Mouse (Mus musculus) adrenal gland, adult 2 months (tissue): ENCODE measurements around the gene Nr5a2. TPM values are rescaled to one million over a fixed set of nuclear protein-coding genes. Genes with fewer than 3 reads are reported as not detected.

Experiments used
- DNase-seq: peaks from one replicate; pipeline ENCODE4 v3.0.0; 2021
- long read RNA-seq: library from polyadenylated mRNA; stranded (forward); transcript quantifications from one replicate; pipeline ENCODE4 v2.0.0, GENCODE M21; 2021
- polyA plus RNA-seq: library from polyadenylated mRNA; depleted of rRNA; stranded (reverse); fragments of >200 nt; gene quantifications from 2 replicates; pipeline ENCODE4 v1.2.3, GENCODE M21; 2012; rRNA removed
- total RNA-seq, 2 experiments: library from RNA; stranded (reverse); gene quantifications; 2 replicates each; pipeline ENCODE4 v1.2.3; 2021

The Nr5a2 gene
- total RNA-seq: 1 to 10 TPM; 1.3 to 1.7 TPM
- 0.69 and 1.2 TPM in 2 replicates for polyA plus RNA-seq
- long read RNA-seq: 0 reads

- DNase-seq: no peak
These were observed at the start of gene Nr5a2 for GRCm38 (mm10) chr1:136960428-136961012. Gene Nr5a2 (minus strand): TSS chr1:136960448.

DNA sequence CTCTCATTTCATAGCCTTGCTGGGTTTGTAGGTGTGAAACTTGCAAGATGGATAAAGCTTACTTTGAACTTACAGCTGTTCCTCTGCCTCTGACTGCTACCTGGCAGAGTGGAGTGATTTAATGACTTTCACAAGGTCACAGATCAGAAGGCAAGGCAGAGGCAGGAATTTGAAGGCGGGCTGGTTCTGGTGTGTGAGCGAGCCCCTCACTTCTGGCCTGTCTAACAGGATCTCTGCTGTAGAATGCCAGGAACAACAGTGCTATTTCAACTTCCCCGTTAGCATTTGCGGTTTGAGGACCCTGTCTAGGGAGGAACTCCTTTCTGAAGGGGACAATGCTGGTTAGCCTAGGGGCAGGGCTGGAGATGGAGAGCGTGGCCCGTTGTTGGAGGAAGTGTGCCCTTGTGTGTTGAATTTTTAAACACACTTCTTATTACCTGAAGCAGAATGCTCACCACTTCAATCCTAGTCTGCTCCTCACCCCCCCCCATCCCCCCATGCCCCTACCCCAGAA is 48.5 kb upstream of the Nr5a2 start:
- no peak for DNase-seq

DNA sequence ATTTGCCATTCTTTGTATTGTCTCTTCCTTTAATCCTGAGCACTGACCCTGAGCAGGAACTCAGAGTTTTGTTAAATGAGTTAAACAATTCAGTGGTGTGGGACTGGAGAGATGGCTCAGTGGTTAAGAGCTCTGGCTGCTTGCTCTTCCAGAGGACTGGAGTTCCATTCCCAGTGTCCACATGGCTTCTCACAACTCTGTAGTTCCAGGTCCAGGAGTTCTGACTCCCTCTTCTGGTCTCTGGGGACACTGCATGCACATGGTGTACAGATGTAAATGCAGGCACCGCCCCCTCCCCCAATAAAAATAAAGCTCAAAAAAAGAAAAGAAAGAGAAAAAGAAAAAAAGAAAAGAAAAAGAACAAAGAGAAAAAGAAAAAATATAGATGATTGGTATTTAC is 43.6 kb upstream of the Nr5a2 start:
- DNase-seq: no peak

- no peak for DNase-seq
These were observed 42.9 kb upstream of the Nr5a2 start for GRCm38 (mm10) chr1:137003144-137003543.

GRCm38 (mm10) chr1:136991762-136992352 is 31.6 kb upstream of the Nr5a2 start:
- DNase-seq: no peak

- DNase-seq: no peak
These were observed 20.1 kb upstream of the Nr5a2 start for GRCm38 (mm10) chr1:136980253-136980893.

DNA sequence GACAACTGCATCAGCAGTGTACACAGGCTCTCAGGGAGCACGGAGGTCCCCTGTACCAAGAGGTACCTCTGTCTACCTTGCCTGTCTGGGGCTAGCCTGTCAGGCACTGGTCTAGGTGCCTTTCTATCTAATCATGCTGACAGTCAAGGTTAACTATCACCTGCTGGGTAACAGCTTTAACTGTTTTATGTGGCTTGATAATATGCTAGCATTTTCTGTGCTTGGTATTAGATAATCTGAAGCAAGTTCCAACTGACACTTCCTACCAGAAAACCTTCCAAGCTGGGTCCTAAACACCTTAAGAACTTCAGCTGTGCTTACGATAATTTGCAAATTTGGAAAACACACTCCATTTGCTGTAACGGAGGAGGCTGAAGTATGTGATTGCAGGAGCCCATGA is 17.6 kb upstream of the Nr5a2 start:
- no peak for DNase-seq

- no peak for DNase-seq
These were observed 13.8 kb upstream of the Nr5a2 start for GRCm38 (mm10) chr1:136974040-136974439.

DNA sequence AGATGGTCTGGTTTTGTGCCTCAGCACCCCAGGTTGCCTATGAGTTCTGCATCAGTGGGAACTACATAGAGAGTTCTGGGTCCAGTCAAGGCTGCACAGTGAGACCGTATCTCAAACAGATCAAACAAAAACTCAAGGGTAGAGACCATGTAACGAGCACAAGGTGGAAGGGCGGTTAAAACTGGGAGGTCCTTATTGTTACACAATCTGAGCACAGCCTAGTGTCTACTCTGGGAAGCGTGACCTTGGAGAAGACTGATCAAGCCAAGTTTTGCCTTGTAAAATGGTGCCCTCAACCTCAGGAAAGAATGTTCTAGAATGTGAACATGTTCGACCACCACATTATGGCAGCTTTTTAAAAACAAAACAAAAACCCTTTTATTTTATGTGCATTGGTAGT is 12.8 kb upstream of the Nr5a2 start:
- DNase-seq: no peak

GRCm38 (mm10) chr1:136970995-136971394 is 10.7 kb upstream of the Nr5a2 start:
- no peak for DNase-seq

- DNase-seq: no peak
These were observed 6.6 kb upstream of the Nr5a2 start for GRCm38 (mm10) chr1:136966728-136967386.

- DNase-seq: no peak
These were observed 757 bp downstream of the Nr5a2 start for GRCm38 (mm10) chr1:136959491-136959890.

- DNase-seq: no peak
These were observed 1.6 kb downstream of the Nr5a2 start for GRCm38 (mm10) chr1:136958666-136959065.

GRCm38 (mm10) chr1:136958185-136958584 is 2.1 kb downstream of the Nr5a2 start:
- no peak for DNase-seq

DNA sequence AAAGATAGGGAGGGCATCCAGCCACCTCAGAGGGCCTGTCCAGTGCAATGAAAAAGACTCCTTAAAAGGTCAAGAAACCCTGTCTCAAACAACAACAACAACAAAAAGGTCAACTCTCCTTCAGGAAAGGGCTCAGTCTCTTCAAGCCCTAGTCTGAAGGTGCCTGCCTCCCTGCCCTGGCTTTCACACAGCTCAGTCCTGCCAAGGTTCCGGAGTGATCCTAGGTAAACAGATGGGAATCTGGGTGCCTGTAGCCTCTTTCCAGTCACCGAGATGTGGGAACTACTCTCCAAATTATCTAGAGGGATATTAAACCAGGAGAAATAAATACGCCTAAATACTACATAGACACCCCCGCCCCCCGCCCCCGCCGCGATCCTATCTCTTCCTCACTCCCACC is 2.6 kb downstream of the Nr5a2 start:
- no peak for DNase-seq

DNA sequence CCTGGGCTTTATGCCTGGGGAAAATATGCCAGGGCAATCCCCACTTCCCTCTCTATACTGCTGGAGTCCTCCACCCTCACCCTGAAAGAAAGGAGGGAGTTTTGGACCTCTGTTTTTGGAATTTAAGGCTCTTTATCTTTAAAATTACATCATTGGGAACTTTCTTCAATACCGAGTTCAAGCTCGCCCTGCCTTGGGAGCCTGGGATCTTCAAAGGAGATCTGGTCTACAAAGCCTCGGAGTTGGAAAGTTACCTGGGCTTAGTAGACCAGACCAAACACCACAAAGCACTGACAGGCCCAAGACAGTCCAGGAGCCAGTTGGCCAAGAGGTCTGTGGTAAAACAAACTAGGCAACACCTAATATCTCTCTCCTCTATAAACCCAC is 6.1 kb downstream of the Nr5a2 start:
- DNase-seq: no peak

- DNase-seq: no peak
These were observed 6.7 kb downstream of the Nr5a2 start for GRCm38 (mm10) chr1:136953444-136954107.

GRCm38 (mm10) chr1:136952609-136953311 is 7.5 kb downstream of the Nr5a2 start:
- DNase-seq: peak; percentile 70

DNA sequence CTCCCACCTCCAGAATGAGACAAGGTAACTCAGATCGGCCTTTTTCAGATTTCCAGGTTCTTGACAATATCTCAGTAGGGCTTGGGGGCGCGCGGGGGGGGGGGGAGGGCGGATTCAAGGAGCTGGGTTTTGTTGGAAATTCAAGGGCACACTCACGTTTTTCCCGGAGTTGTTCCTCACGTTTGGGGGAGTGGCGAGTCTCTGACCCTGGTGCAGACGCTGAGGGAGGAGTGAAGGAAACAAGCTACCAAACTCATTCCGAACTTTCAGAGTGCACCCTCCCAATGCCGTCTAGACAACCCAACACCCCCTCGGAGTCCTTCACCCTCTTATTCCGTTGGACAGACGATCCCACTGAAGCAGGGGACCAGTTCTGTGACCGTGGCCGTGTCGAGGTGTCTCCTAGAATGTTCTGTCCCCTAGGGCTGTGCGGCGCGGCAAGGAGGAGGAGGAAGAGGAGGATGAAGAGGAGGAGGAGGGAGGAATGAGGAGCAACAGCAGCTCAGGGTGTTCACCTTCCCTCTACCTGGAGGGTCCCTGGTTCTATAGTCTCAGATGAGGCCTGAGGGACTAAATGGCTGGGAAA is 8.2 kb downstream of the Nr5a2 start:
- DNase-seq: no peak

- no peak for DNase-seq
These were observed 9.0 kb downstream of the Nr5a2 start for GRCm38 (mm10) chr1:136951155-136951650.

- DNase-seq: peak; percentile 26
These were observed 10.9 kb downstream of the Nr5a2 start for GRCm38 (mm10) chr1:136949323-136949741.
